Mouse (Mus musculus) liver, adult 2 months (tissue): ENCODE measurements around the gene Wdhd1. TPM values are rescaled to one million over a fixed set of nuclear protein-coding genes. Genes with fewer than 3 reads are reported as not detected.
A peak's percentile ranks its signal among the peaks of the same experiment; 100 is the strongest.

ENCODE experiments used
- DNase-seq: peaks from one replicate; pipeline ENCODE4 v3.0.0-alpha.2; 2011; ENCODE audit warnings: low read depth, low spot score; ENCODE audit errors: extremely low read depth
- H3K27ac ChIP-seq: fragments of 200-500 bp; replicated peaks from 2 replicates; pipeline ENCODE4 v1.5.1; 2012; ENCODE audit warnings: low read depth, mild to moderate bottlenecking, control low read depth, inconsistent platforms, low read length; ENCODE audit not compliant: insufficient read depth
- H3K27me3 ChIP-seq: fragments of 200-500 bp; 2 replicates; pipeline ENCODE4 v1.6.1; 2012; ENCODE audit warnings: mild to moderate bottlenecking, moderate library complexity, low read length, inconsistent platforms; ENCODE audit not compliant: control insufficient read depth, insufficient read depth
- H3K36me3 ChIP-seq: fragments of 200-500 bp; 2 replicates; pipeline ENCODE4 v1.6.1; 2012; ENCODE audit warnings: low read length, inconsistent platforms; ENCODE audit not compliant: control insufficient read depth, insufficient read depth
- H3K4me1 ChIP-seq: fragments of 200-500 bp; 2 replicates; pipeline ENCODE4 v1.6.1; 2011; ENCODE audit warnings: low read length; ENCODE audit not compliant: control insufficient read depth, insufficient read depth
- H3K4me3 ChIP-seq: fragments of 200-500 bp; 2 replicates; pipeline ENCODE4 v1.5.1; 2011; ENCODE audit warnings: low read depth, mild to moderate bottlenecking, control low read depth, low read length, moderate library complexity; ENCODE audit not compliant: insufficient read depth
- H3K79me2 ChIP-seq: fragments of 200-500 bp; 2 replicates; pipeline ENCODE4 v1.6.1; 2012; ENCODE audit warnings: inconsistent platforms, mild to moderate bottlenecking, low read length, moderate library complexity; ENCODE audit not compliant: control insufficient read depth, insufficient read depth
- H3K9ac ChIP-seq: fragments of 200-500 bp; 2 replicates; pipeline ENCODE4 v1.6.1; 2012; ENCODE audit warnings: low read depth, mild to moderate bottlenecking, control low read depth, inconsistent platforms, low read length
- CTCF ChIP-seq: fragments of 200-500 bp; IDR thresholded peaks from 2 replicates; pipeline ENCODE4 v1.5.1; 2011; ENCODE audit warnings: low read depth, low read length, control low read depth
- POLR2A ChIP-seq: fragments of 200-500 bp; IDR thresholded peaks from 2 replicates; pipeline ENCODE4 v1.6.1; 2011; ENCODE audit warnings: low read length, control low read depth; ENCODE audit not compliant: insufficient read depth; ENCODE audit errors: extremely low read depth
- WGBS: fragments of 180-500 bp; shearing (Covaris S2); methylation state at CpG from one replicate; pipeline ENCODE4 v1.1.7; 2018; 5-methylcytosine and 5-hydroxymethylcytosine counted together
- polyA plus RNA-seq: library from polyadenylated mRNA; depleted of rRNA; stranded (reverse); fragments of >200 nt; gene quantifications from 2 replicates; pipeline ENCODE4 v1.2.3, GENCODE M21; 2012
- total RNA-seq: library from RNA; depleted of rRNA; stranded (reverse); fragments of >200 nt; gene quantifications from 2 replicates; pipeline ENCODE4 v1.2.3, GENCODE M21; 2014

Wdhd1 gene
- total and polyA plus RNA-seq, 2 experiments: 0.21 to 1.0 TPM

DNA sequence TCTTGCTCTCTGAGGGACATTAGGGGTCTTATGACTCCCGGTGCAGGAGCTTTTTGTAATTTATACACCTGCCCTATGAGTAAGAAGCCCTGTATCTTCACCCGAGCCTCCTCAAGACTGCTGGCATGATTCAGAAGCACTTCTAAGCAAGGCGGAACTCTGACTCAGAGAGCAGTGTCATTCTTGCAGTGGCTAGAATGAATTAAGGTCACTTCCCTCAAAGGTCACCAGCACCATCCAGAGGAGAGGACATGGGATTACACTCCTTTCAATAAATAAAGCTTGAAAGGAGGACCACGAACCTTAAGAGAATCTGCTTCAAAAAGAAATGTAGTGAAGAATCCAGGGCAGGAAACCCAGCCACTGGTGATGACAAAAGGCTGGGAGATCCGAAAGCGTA is 26.8 kb downstream of the Wdhd1 start:
- H3K27me3 ChIP-seq: no peaks in the 10 kb centered on the region
- peak; percentile 44 for DNase-seq
- no peaks in the 10 kb centered on the region for H3K36me3 ChIP-seq
- H3K4me3 ChIP-seq: no peak overlapping the region
- H3K27ac ChIP-seq: no peak overlapping the region
- no peaks in the 10 kb centered on the region for H3K4me1 ChIP-seq
- no peak for TF ChIP-seq CTCF
- TF ChIP-seq POLR2A: no peak
- H3K9ac ChIP-seq: no peak overlapping the region
- 79% methylated on average over 6 of the region's 6 CpGs for WGBS
- H3K79me2 ChIP-seq: no peaks in the 10 kb centered on the region

DNA sequence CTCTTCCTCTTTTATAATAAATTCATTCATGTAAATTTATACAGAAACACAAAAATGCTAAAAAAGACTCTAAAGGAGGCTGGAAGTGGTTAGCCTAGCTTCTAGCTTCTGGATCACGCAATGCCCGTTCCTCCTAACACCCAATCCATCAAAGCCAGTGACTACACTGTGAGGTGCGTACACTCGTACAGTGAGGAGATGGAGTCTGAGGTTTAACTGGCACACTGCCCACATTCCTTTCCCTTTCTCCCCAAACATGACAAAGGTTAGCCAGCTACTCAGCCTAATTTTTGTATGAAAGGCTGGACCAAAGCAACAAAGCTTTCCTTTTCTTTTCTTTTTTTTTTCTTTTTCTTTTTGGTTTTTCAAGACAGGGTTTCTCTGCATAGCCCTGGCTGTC is 33.9 kb downstream of the Wdhd1 start:
- no peak overlapping the region for H3K9ac ChIP-seq
- DNase-seq: peak; percentile 39
- H3K79me2 ChIP-seq: no peaks in the 10 kb centered on the region
- WGBS: 64% methylated on average over 4 of the region's 4 CpGs
- TF ChIP-seq CTCF (no peak), POLR2A (no peak)
- H3K4me1 ChIP-seq: no peaks in the 10 kb centered on the region; the same call in 1 of the 2 replicates
- no peak overlapping the region for H3K4me3 ChIP-seq
- H3K36me3 ChIP-seq: no peaks in the 10 kb centered on the region
- H3K27ac ChIP-seq: no peak overlapping the region
- H3K27me3 ChIP-seq: no peaks in the 10 kb centered on the region

DNA sequence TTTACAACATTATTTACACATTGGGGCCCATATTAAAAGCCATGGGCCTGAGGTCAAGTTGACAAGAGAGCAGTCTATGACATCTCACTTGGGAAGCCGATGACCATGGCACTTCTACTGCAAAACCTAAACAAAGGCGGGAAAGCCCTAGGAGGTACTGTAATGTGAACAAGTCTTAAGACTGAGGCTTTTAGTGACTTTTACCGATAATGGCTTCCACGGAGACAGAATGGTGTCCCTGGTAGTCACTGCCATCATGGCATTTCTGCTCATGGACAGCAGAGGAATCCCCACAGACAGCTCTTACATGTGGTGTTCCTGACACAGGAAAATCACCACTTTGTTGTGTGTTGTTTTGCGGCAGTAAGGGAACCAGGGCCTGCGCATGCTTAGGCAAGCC is 35.6 kb downstream of the Wdhd1 start:
- H3K27ac ChIP-seq: no peak overlapping the region
- TF ChIP-seq POLR2A (no peak), CTCF (no peak)

DNA sequence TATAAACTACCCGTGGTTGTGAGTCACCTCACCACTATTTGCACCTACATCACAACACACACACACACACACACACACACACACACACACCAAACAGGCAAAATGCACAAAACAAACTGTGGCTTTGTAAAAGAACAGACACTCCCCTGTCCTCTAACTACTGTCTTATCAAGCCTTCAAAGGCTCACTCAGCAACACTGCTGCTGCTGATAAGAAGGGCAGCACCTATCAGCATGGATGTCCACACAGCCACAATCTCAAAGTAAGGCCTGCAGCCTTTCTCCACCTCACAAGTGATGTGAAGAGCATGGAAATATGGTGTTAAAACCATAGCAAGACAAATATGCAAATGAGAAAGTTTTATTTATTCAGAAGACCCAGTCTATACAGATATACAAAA is 36.1 kb downstream of the Wdhd1 start:
- no peak overlapping the region for H3K4me3 ChIP-seq
- H3K9ac ChIP-seq: no peak overlapping the region
- H3K27me3 ChIP-seq: no peaks in the 10 kb centered on the region
- WGBS: 79% methylated on average over 1 of the region's 1 CpGs
- H3K27ac ChIP-seq: no peak overlapping the region
- TF ChIP-seq POLR2A (no peak), CTCF (no peak)
- DNase-seq: no peak
- H3K79me2 ChIP-seq: no peaks in the 10 kb centered on the region
- no peaks in the 10 kb centered on the region; the same call in 1 of the 2 replicates for H3K4me1 ChIP-seq
- H3K36me3 ChIP-seq: no peaks in the 10 kb centered on the region

More for the DNA sequence above, 35.6 kb downstream of the Wdhd1 start:
- DNase-seq: no peak
- no peaks in the 10 kb centered on the region for H3K79me2 ChIP-seq
- H3K4me3 ChIP-seq: no peak overlapping the region
- H3K4me1 ChIP-seq: no peaks in the 10 kb centered on the region; the same call in 1 of the 2 replicates
- no peak overlapping the region for H3K9ac ChIP-seq
- no peaks in the 10 kb centered on the region for H3K36me3 ChIP-seq
- 95% methylated on average over 6 of the region's 6 CpGs for WGBS
- no peaks in the 10 kb centered on the region for H3K27me3 ChIP-seq

DNA sequence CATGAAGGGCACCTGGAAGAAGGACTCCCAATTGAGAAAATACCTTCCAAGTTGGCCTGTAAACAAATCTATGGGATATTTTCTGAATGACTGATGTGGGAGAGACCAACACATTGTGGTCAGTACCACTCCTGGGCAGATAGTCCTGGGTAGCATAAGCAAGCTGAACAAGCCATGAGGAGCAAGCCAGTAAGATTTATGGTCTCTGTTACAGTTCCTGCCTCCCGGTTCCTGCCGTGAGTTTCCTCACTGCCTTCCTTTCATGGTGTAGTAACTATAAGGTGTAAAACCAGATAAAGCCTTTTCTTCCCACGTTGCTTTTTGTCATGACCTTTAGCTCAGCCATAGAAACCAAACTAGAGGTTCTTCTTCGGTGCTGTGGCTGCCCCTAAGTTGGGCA is 39.4 kb downstream of the Wdhd1 start:
- Histone ChIP-seq H3K79me2 (no peaks in the 10 kb centered on the region), H3K36me3 (no peaks in the 10 kb centered on the region), H3K27ac (no peak overlapping the region), H3K9ac (no peak overlapping the region), H3K4me3 (no peak overlapping the region), H3K27me3 (no peaks in the 10 kb centered on the region), H3K4me1 (no peaks in the 10 kb centered on the region)
- WGBS: 91% methylated on average over 4 of the region's 4 CpGs
- DNase-seq: no peak
- TF ChIP-seq POLR2A: no peak
- TF ChIP-seq CTCF: no peak

DNA sequence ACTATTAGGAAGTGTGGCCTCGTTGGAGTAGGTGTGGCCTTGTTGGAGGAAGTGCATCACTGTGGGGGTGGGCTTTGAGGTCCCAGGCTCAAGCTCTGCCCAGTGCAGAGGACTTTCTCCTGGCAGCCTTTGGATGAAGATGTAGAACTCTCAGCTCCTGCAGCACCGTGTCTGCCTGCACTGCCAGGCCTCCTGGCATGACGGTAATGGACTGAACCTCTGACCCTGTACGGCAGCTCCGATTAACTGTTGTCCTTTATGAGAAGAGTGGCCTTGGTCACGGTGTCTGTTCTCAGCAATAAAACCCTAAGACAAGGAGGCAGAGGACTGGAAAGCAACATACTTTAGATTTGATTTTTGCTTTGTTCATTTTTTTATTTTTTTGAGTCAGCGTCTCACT is 40.2 kb downstream of the Wdhd1 start:
- no peak overlapping the region for H3K4me3 ChIP-seq
- DNase-seq: no peak
- no peak for TF ChIP-seq POLR2A
- TF ChIP-seq CTCF: no peak
- H3K27me3 ChIP-seq: no peaks in the 10 kb centered on the region
- no peaks in the 10 kb centered on the region for H3K4me1 ChIP-seq
- H3K27ac ChIP-seq: no peak overlapping the region
- no peak overlapping the region for H3K9ac ChIP-seq
- no peaks in the 10 kb centered on the region for H3K79me2 ChIP-seq
- no peaks in the 10 kb centered on the region for H3K36me3 ChIP-seq
- 94% methylated on average over 7 of the region's 7 CpGs for WGBS
